Mouse (Mus musculus) olfactory bulb, adult 2 months (tissue): Measurements from ENCODE around the gene Scarf1. TPM values are rescaled to one million over a fixed set of nuclear protein-coding genes. Genes with fewer than 3 reads are reported as not detected.

ENCODE experiments used
- H3K27ac ChIP-seq: fragments of 200-500 bp; 2 replicates; pipeline ENCODE4 v1.5.1; 2012; ENCODE audit warnings: low read depth, low read length; ENCODE audit not compliant: insufficient read depth
- H3K4me1 ChIP-seq: fragments of 200-500 bp; 2 replicates; pipeline ENCODE4 v1.6.1; 2012; ENCODE audit warnings: low read length; ENCODE audit not compliant: control insufficient read depth, insufficient read depth
- H3K4me3 ChIP-seq: fragments of 200-500 bp; 2 replicates; pipeline ENCODE4 v1.5.1; 2012; ENCODE audit warnings: mild to moderate bottlenecking, low read depth, low read length, moderate library complexity; ENCODE audit not compliant: insufficient read depth
- CTCF ChIP-seq: fragments of 200-500 bp; IDR thresholded peaks from 2 replicates; pipeline ENCODE4 v1.5.1; 2012; ENCODE audit warnings: low read depth, mild to moderate bottlenecking, low read length, moderate library complexity; ENCODE audit not compliant: insufficient read depth
- POLR2A ChIP-seq: fragments of 200-500 bp; IDR thresholded peaks from 2 replicates; pipeline ENCODE4 v1.6.1; 2012; ENCODE audit warnings: mild to moderate bottlenecking, low read depth, low read length, moderate library complexity; ENCODE audit not compliant: insufficient read depth
- WGBS: fragments of 180-500 bp; shearing (Covaris S2); methylation state at CpG from one replicate; pipeline ENCODE4 v1.1.7; 2018; 5-methylcytosine and 5-hydroxymethylcytosine counted together
- polyA plus RNA-seq: library from polyadenylated mRNA; stranded (reverse); fragments of >200 nt; gene quantifications from 2 replicates; pipeline ENCODE4 v1.2.4, GENCODE M21; 2012; ENCODE audit warnings: low replicate concordance; ENCODE audit not compliant: missing spikeins, insufficient read depth, insufficient read length

The Scarf1 gene
- polyA plus RNA-seq, 1 experiment: not detected

- 64% methylated on average over 6 of the region's 6 CpGs for WGBS
- Histone ChIP-seq H3K4me1 (peaks cover 30% of the 10 kb centered on the region), H3K4me3 (peak overlapping the region; percentile 75), H3K27ac (peak overlapping the region; percentile 80)
- no peak for TF ChIP-seq POLR2A
- no peak for TF ChIP-seq CTCF
Observed at GRCm38 (mm10) chr11:75533314-75534015, 20.1 kb downstream of the Scarf1 start.

GRCm38 (mm10) chr11:75534286-75535033 lies 21.1 kb downstream of the Scarf1 start:
- WGBS: 59% methylated on average over 4 of the region's 4 CpGs
- TF ChIP-seq POLR2A (no peak), CTCF (no peak)
- Histone ChIP-seq H3K4me1 (peaks cover 31% of the 10 kb centered on the region), H3K4me3 (no peak overlapping the region), H3K27ac (peak overlapping the region; percentile 36; the same call in 1 of the 2 replicates)

GRCm38 (mm10) chr11:75535106-75535795 lies 21.9 kb downstream of the Scarf1 start:
- Histone ChIP-seq H3K27ac (no peak overlapping the region), H3K4me3 (no peak overlapping the region), H3K4me1 (peaks cover 34% of the 10 kb centered on the region)
- WGBS: 70% methylated on average over 13 of the region's 13 CpGs
- no peak for TF ChIP-seq CTCF
- no peak for TF ChIP-seq POLR2A

- Histone ChIP-seq H3K4me1 (peaks cover 41% of the 10 kb centered on the region), H3K4me3 (no peak overlapping the region), H3K27ac (no peak overlapping the region)
- TF ChIP-seq CTCF (no peak), POLR2A (no peak)
- WGBS: 87% methylated on average over 12 of the region's 12 CpGs
Observed at GRCm38 (mm10) chr11:75536255-75537024, 23.1 kb downstream of the Scarf1 start.

GRCm38 (mm10) chr11:75537025-75537414 lies 23.7 kb downstream of the Scarf1 start:
- 0 out of 2 replicates have a peak overlapping the region, but pooled peaks have one; percentile 74 for H3K27ac ChIP-seq
- no peak for TF ChIP-seq CTCF
- TF ChIP-seq POLR2A: no peak
- H3K4me1 ChIP-seq: peaks cover 41% of the 10 kb centered on the region
- H3K4me3 ChIP-seq: no peak overlapping the region
- WGBS: 83% methylated on average over 8 of the region's 8 CpGs

- peak overlapping the region; percentile 74 for H3K27ac ChIP-seq
- WGBS: 52% methylated on average over 11 of the region's 11 CpGs
Observed at GRCm38 (mm10) chr11:75537491-75538183, 24.3 kb downstream of the Scarf1 start.

GRCm38 (mm10) chr11:75538184-75538969 lies 25.0 kb downstream of the Scarf1 start:
- no peak for TF ChIP-seq CTCF
- no peak for TF ChIP-seq POLR2A
- Histone ChIP-seq H3K4me3 (no peak overlapping the region), H3K4me1 (peaks cover 38% of the 10 kb centered on the region), H3K27ac (peak overlapping the region; percentile 74)
- 49% methylated on average over 9 of the region's 9 CpGs for WGBS

More at GRCm38 (mm10) chr11:75537491-75538183, 24.3 kb downstream of the Scarf1 start:
- Histone ChIP-seq H3K4me1 (peaks cover 41% of the 10 kb centered on the region), H3K4me3 (no peak overlapping the region)
- no peak for TF ChIP-seq CTCF

- WGBS: 80% methylated on average over 13 of the region's 13 CpGs
- TF ChIP-seq CTCF: no peak
- no peak for TF ChIP-seq POLR2A
- Histone ChIP-seq H3K4me1 (peaks cover 38% of the 10 kb centered on the region), H3K4me3 (no peak overlapping the region), H3K27ac (peak overlapping the region; percentile 17; the same call in 1 of the 2 replicates)
Observed at GRCm38 (mm10) chr11:75538970-75539299, 25.6 kb downstream of the Scarf1 start.
